Comparison of ENCODE assay signal across 12 mouse cellular contexts in the genomic region with DNA sequence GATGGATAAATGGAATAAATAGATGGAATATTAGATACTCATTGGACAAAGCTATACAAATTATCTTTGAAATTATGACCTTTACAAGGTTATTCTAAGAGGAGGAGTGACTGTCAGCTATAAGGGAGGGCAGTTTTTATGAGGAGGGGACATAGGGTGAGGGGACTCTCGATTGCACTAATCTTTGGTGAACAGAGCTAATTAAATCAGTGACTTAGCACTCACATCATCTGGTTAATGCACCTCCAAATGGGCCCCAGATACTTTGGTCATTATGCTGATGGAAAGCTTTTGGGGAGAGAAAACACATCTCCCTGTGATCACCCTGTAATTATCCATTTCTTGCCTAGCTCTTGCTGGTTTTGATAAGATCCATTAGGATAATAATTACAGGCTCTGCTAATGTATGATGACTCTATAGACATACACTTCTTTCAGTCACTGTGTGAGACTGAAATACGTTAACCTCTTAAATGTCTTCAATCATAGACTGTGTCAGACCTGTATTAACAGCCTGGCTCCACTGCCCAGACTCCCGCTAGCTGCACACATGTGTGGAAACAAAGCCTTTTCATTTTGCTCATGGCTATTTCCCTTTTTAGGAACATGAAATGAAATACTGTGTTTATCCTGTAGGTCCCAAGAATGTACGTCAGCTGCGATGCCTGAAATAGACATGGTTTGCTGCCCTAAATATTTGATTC.
DNase-seq lines count a peak whose midpoint lies in the region; ATAC-seq and TF ChIP-seq lines count a peak whose summit lies in the region.
"Had no signal": no experiment of that assay in that cellular context is flagged by ENCODE, and none has a peak within 500 bp of the region (broad histone marks: within the 10 kb centered on the region; RNA-seq: fewer than 3 reads in every experiment).

No protein-coding gene starts in this region.

- no peak overlapping the region for H3K27ac ChIP-seq in hindbrain, embryonic 13.5 days
- no peak overlapping the region for H3K27ac ChIP-seq in hindbrain, embryonic 10.5 days
- H3K27ac ChIP-seq in MEL (ENCODE audit: control insufficient read depth, low read depth, low read length), result peak overlapping the region; percentile 100
- H3K27ac ChIP-seq in embryonic facial prominence, embryonic 14.5 days (replicated peaks; ENCODE audit: low read depth, low read length), result no peak overlapping the region
- H3K27ac ChIP-seq: kidney, postnatal 0 days had no signal

- H3K79me2 ChIP-seq in MEL (ENCODE audit: control insufficient read depth, insufficient read depth, low read length, poor library complexity), result no peaks in the 10 kb centered on the region

- H3K4me2 ChIP-seq in hindbrain, embryonic 13.5 days, result no peak overlapping the region
- H3K4me2 ChIP-seq in embryonic facial prominence, embryonic 14.5 days (ENCODE audit: low read depth, low read length), result no peak overlapping the region

- TF ChIP-seq RAD21 in MEL (IDR thresholded peaks at IDR 0.05; ENCODE audit: low read depth, low read length), result no peak

- TF ChIP-seq CTCF in MEL (IDR thresholded peaks at IDR 0.05 in 2 of 3, conservative IDR thresholded peaks at IDR 0.05 in 1 of 3; ENCODE audit: control insufficient read depth in 1 of 3, insufficient read depth in 1 of 3, low read depth in 2 of 3, low read length in 3 of 3, poor library complexity in 1 of 3, severe bottlenecking in 1 of 3), result no peak

- no peaks in the 10 kb centered on the region for H3K9me3 ChIP-seq in hindbrain, embryonic 13.5 days
- H3K9me3 ChIP-seq in hindbrain, embryonic 10.5 days, result no peaks in the 10 kb centered on the region
- no peaks in the 10 kb centered on the region for H3K9me3 ChIP-seq in MEL (replicated peaks; ENCODE audit: insufficient read depth, low read length)
- H3K9me3 ChIP-seq in embryonic facial prominence, embryonic 14.5 days (ENCODE audit: control insufficient read depth, low read length), result no peaks in the 10 kb centered on the region
- H3K9me3 ChIP-seq: megakaryocyte, embryonic 14.5 days had no signal

- TF ChIP-seq POLR2A in MEL (IDR thresholded peaks at IDR 0.05; ENCODE audit: control insufficient read depth in 1 of 2, insufficient read depth in 1 of 2, low read depth in 1 of 2, low read length in 2 of 2, poor library complexity in 1 of 2), result no peak

- 0 out of 4 replicates have a peak, but pooled peaks have one; percentile 4 to 8 for TF ChIP-seq EP300 in MEL (IDR thresholded peaks at IDR 0.05; ENCODE audit: low read depth in 1 of 2, low read length in 2 of 2)

- 56% methylated on average over 5 of the region's 5 CpGs for WGBS in hindbrain, embryonic 13.5 days
- 84% methylated on average over 5 of the region's 5 CpGs for WGBS in hindbrain, embryonic 10.5 days
- 35% methylated on average over 5 of the region's 5 CpGs for WGBS in embryonic facial prominence, embryonic 14.5 days

- peak; percentile 80 for ATAC-seq in hindbrain, embryonic 13.5 days (ENCODE audit: low FRiP score)
- peak; percentile 74; the same call in 1 of the 2 replicates for ATAC-seq in embryonic facial prominence, embryonic 14.5 days (ENCODE audit: low read depth)
- peak; percentile 23 for ATAC-seq in megakaryocyte-erythroid progenitor cell, adult 5-6 weeks (replicated peaks; ENCODE audit: low FRiP score, low TSS enrichment, poor library complexity, severe bottlenecking)
- no peak for ATAC-seq in inflammation-experienced regulatory T-cells, adult 6 months

- no peak overlapping the region for H3K4me3 ChIP-seq in hindbrain, embryonic 13.5 days
- H3K4me3 ChIP-seq in hindbrain, embryonic 10.5 days, result no peak overlapping the region
- peak overlapping the region; percentile 19 to 31; a peak in 3 of 4 replicates for H3K4me3 ChIP-seq in MEL (ENCODE audit: control insufficient read depth in 1 of 2, insufficient read depth in 1 of 2, low read depth in 2 of 2, low read length in 2 of 2)
- H3K4me3 ChIP-seq in embryonic facial prominence, embryonic 14.5 days (ENCODE audit: low read depth, low read length), result no peak overlapping the region
- H3K4me3 ChIP-seq: megakaryocyte, embryonic 14.5 days had no signal

- no peaks in the 10 kb centered on the region for H3K27me3 ChIP-seq in hindbrain, embryonic 13.5 days
- no peaks in the 10 kb centered on the region for H3K27me3 ChIP-seq in hindbrain, embryonic 10.5 days (ENCODE audit: insufficient read depth, poor library complexity, severe bottlenecking)
- no peaks in the 10 kb centered on the region for H3K27me3 ChIP-seq in MEL (ENCODE audit: control insufficient read depth in 1 of 2, insufficient read depth in 2 of 2, low read length in 2 of 2)
- no peaks in the 10 kb centered on the region for H3K27me3 ChIP-seq in embryonic facial prominence, embryonic 14.5 days (replicated peaks; ENCODE audit: control insufficient read depth, insufficient read depth, low read length)
- H3K27me3 ChIP-seq: megakaryocyte, embryonic 14.5 days had no signal

- no peaks in the 10 kb centered on the region for H3K36me3 ChIP-seq in hindbrain, embryonic 13.5 days
- no peaks in the 10 kb centered on the region for H3K36me3 ChIP-seq in hindbrain, embryonic 10.5 days
- peaks cover 0 to 60% of the 10 kb centered on the region in 2 experiments; a peak in 2 of 4 replicates for H3K36me3 ChIP-seq in MEL (ENCODE audit: control insufficient read depth in 1 of 2, insufficient read depth in 2 of 2, low read length in 2 of 2)
- H3K36me3 ChIP-seq in embryonic facial prominence, embryonic 14.5 days (ENCODE audit: control insufficient read depth, insufficient read depth, low read length), result no peaks in the 10 kb centered on the region

- no peak overlapping the region for H3K9ac ChIP-seq in hindbrain, embryonic 13.5 days
- H3K9ac ChIP-seq in MEL (ENCODE audit: control insufficient read depth, low read depth, low read length, poor library complexity, severe bottlenecking), result peak overlapping the region; percentile 65
- H3K9ac ChIP-seq in embryonic facial prominence, embryonic 14.5 days (ENCODE audit: low read depth, low read length), result no peak overlapping the region

- peaks cover 4% of the 10 kb centered on the region for H3K4me1 ChIP-seq in hindbrain, embryonic 13.5 days (replicated peaks)
- peaks cover 4% of the 10 kb centered on the region; the same call in 1 of the 2 replicates for H3K4me1 ChIP-seq in hindbrain, embryonic 10.5 days (replicated peaks)
- peaks cover 38 to 65% of the 10 kb centered on the region in 2 experiments for H3K4me1 ChIP-seq in MEL (ENCODE audit: control insufficient read depth in 1 of 2, insufficient read depth in 2 of 2, low read length in 2 of 2)
- H3K4me1 ChIP-seq in embryonic facial prominence, embryonic 14.5 days (ENCODE audit: control insufficient read depth, insufficient read depth, low read length), result peaks cover 7% of the 10 kb centered on the region

- DNase-seq in hindbrain, embryonic 10.5 days (ENCODE audit: low spot score), result no peak
- DNase-seq in MEL (ENCODE audit: low read depth, low spot score), result no peak
- peak; percentile 75 for DNase-seq in embryonic facial prominence, embryonic 14.5 days (ENCODE audit: low spot score)
- DNase-seq in urinary bladder, postnatal 4 days (ENCODE audit: low spot score in 2 of 2), result no peak
- DNase-seq in lung, postnatal 10 days, result no peak
- DNase-seq: heart, postnatal 14 days; lung, adult 18-20 months had no signal

TF ChIP-seq in MEL, 35 proteins besides CTCF, POLR2A, EP300 and RAD21:
- TF ChIP-seq TCF12 (IDR thresholded peaks at IDR 0.05; ENCODE audit: low read depth, low read length) (peak; percentile 46; the same call in 1 of the 2 replicates), GATA1 (IDR thresholded peaks at IDR 0.05; ENCODE audit: low read depth, low read length) (peak; percentile 57), MYB (IDR thresholded peaks at IDR 0.05; ENCODE audit: low read depth, low read length) (peak; percentile 40; the same call in 1 of the 2 replicates), CHD1 (IDR thresholded peaks at IDR 0.05; ENCODE audit: low read depth, low read length) (no peak), MAX (IDR thresholded peaks at IDR 0.05; ENCODE audit: low read length) (no peak; the same call in 1 of the 2 replicates), ZMIZ1 (IDR thresholded peaks at IDR 0.05; ENCODE audit: low read depth, low read length) (no peak), SIN3A (IDR thresholded peaks at IDR 0.05; ENCODE audit: low read length) (no peak), E2F4 (IDR thresholded peaks at IDR 0.05; ENCODE audit: borderline replicate concordance, low read depth, low read length) (no peak), MYC (IDR thresholded peaks at IDR 0.05; ENCODE audit: low read depth, low read length) (no peak), RCOR1 (IDR thresholded peaks at IDR 0.05; ENCODE audit: low read depth, low read length) (peak; percentile 59; the same call in 1 of the 2 replicates), UBTF (IDR thresholded peaks at IDR 0.05; ENCODE audit: borderline replicate concordance, insufficient read depth, low read depth, low read length) (no peak), NRF1 (IDR thresholded peaks at IDR 0.05; ENCODE audit: insufficient read depth, low read depth, low read length, poor library complexity, severe bottlenecking) (no peak)

Comparison
In these comparisons a context has a peak if more than half of its experiments do, and no peak if none do; other contexts are left out.
1. H3K4me3 ChIP-seq: peak in MEL (2 of 2); none in hindbrain, embryonic 13.5 days (single experiment), hindbrain, embryonic 10.5 days (single experiment) and embryonic facial prominence, embryonic 14.5 days (single experiment).